Mouse (Mus musculus) spleen, adult 2 months (tissue): ENCODE measurements at regions not wholly inside any gene's neighbourhood (a gene's known extent, or its start where the extent isn't known, plus 50 kb on each side); places are given as distances from the start of the nearest gene placed in this dataset.

Experiments used
- CTCF ChIP-seq: fragments of 200-500 bp; IDR thresholded peaks from 2 replicates; pipeline ENCODE4 v1.5.1; 2011; ENCODE audit warnings: mild to moderate bottlenecking, inconsistent platforms; ENCODE audit not compliant: insufficient read depth, insufficient read length, insufficient replicate concordance; ENCODE audit errors: extremely low read depth
- POLR2A ChIP-seq: fragments of 200-500 bp; IDR thresholded peaks from 2 replicates; pipeline ENCODE4 v1.6.1; 2011; ENCODE audit warnings: low read depth, low read length, inconsistent platforms

- no peak for TF ChIP-seq CTCF
- TF ChIP-seq POLR2A = no peak
These were observed 238.3 kb downstream of the Bcl11a start for GRCm38 (mm10) chr11:24316198-24316597.
